Mouse (Mus musculus) forebrain, postnatal 0 days (tissue): Measurements from ENCODE around the gene Sult6b2. TPM values are rescaled to one million over a fixed set of nuclear protein-coding genes. Genes with fewer than 3 reads are reported as not detected.

ENCODE experiments used
- ATAC-seq: fragments of 200-750 bp; cut with Nextera tagmentation; 2 replicates; pipeline ENCODE4 v1.8.0; 2017; ENCODE audit warnings: mild to moderate bottlenecking, moderate library complexity
- DNase-seq: peaks from one replicate; pipeline ENCODE4 v3.0.0-alpha.2; 2015
- H3K27ac ChIP-seq: fragments of 300-500 bp; sonication (generic); 2 replicates; pipeline ENCODE4 v1.5.1; 2014; ENCODE audit warnings: low read depth, mild to moderate bottlenecking, antibody characterized with exemption, low read length, moderate library complexity, mixed read lengths
- H3K27me3 ChIP-seq: fragments of 300-500 bp; sonication (generic); 2 replicates; pipeline ENCODE4 v1.6.1; 2014; ENCODE audit warnings: mild to moderate bottlenecking, low read length, mixed read lengths; ENCODE audit not compliant: insufficient read depth
- H3K36me3 ChIP-seq: fragments of 300-500 bp; sonication (generic); 2 replicates; pipeline ENCODE4 v1.6.1; 2014; ENCODE audit warnings: mild to moderate bottlenecking, moderate library complexity; ENCODE audit not compliant: insufficient read depth
- H3K4me1 ChIP-seq: fragments of 300-500 bp; sonication (generic); 2 replicates; pipeline ENCODE4 v1.6.1; 2014; ENCODE audit warnings: antibody characterized with exemption; ENCODE audit not compliant: insufficient read depth
- H3K4me2 ChIP-seq: fragments of 300-500 bp; sonication (generic); 2 replicates; pipeline ENCODE4 v1.6.1; 2014; ENCODE audit warnings: low read depth, mild to moderate bottlenecking, moderate library complexity
- H3K4me3 ChIP-seq: fragments of 300-500 bp; sonication (generic); 2 replicates; pipeline ENCODE4 v1.5.1; 2014; ENCODE audit warnings: low read depth, low read length, mixed read lengths
- H3K9ac ChIP-seq: fragments of 300-500 bp; sonication (generic); 2 replicates; pipeline ENCODE4 v1.6.1; 2014; ENCODE audit warnings: mild to moderate bottlenecking
- H3K9me3 ChIP-seq: fragments of 300-500 bp; sonication (generic); 2 replicates; pipeline ENCODE4 v1.6.1; 2016; ENCODE audit warnings: low read length
- CTCF ChIP-seq: sonication (generic); IDR thresholded peaks from 2 replicates; pipeline ENCODE4 v1.5.1; 2016; ENCODE audit warnings: antibody characterized with exemption, control low read depth, low read depth
- WGBS: fragments of 180-500 bp; shearing (Covaris S2); extraction: QIAGEN DNeasy Blood & Tissue Kit; methylation state at CpG from one replicate; pipeline ENCODE4 v1.1.7; 2014; 5-methylcytosine and 5-hydroxymethylcytosine counted together
- polyA plus RNA-seq: library from polyadenylated mRNA; unstranded; fragments of >200 nt; fragmentation: Nextera tagmentation; extraction: Ambion mirVana; gene quantifications from 2 replicates; pipeline ENCODE4 v1.2.1, GENCODE M21; 2015
- total RNA-seq: library from RNA; depleted of rRNA; stranded (reverse); fragments of >200 nt; gene quantifications from 2 replicates; pipeline ENCODE4 v1.2.3, GENCODE M21; 2014

Gene Sult6b2
- total and polyA plus RNA-seq, 2 experiments from 2014 or later: 0.05 to 0.12 TPM

DNA sequence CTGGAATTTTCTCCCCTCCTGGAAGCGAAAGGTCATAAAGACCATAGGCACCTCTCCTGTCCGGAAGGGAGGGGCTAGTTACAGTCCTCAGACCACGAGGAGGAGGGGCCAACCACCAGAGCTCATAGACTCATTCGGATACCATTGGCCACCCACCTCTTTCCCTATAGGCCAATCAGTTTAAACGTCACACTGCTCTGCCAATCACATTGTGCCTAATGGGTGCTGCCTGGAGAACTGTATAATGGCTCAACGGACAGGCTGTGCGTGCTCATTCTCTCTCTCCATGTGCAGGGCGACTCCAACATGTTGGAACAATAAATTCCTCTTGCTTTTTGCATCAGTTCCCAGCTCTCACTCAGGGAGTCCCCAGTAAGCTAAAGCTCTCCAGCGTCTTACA, 52.9 kb downstream of the Sult6b2 start:
- no peak overlapping the region for H3K4me2 ChIP-seq
- H3K9me3 ChIP-seq: no peaks in the 10 kb centered on the region
- no peaks in the 10 kb centered on the region for H3K4me1 ChIP-seq
- H3K27me3 ChIP-seq: no peaks in the 10 kb centered on the region
- TF ChIP-seq CTCF: no peak
- H3K9ac ChIP-seq: no peak overlapping the region
- no peak for DNase-seq
- no peak overlapping the region for H3K4me3 ChIP-seq
- WGBS: 59% methylated on average over 9 of the region's 9 CpGs
- ATAC-seq: peak; percentile 56
- no peaks in the 10 kb centered on the region for H3K36me3 ChIP-seq
- no peak overlapping the region for H3K27ac ChIP-seq

GRCm38 (mm10) chr6:142748057-142748708, 56.1 kb downstream of the Sult6b2 start:
- 61% methylated on average over 8 of the region's 8 CpGs for WGBS
- Histone ChIP-seq H3K27ac (no peak overlapping the region), H3K27me3 (no peaks in the 10 kb centered on the region), H3K9me3 (no peaks in the 10 kb centered on the region), H3K4me2 (no peak overlapping the region), H3K36me3 (no peaks in the 10 kb centered on the region), H3K4me3 (no peak overlapping the region), H3K4me1 (no peaks in the 10 kb centered on the region), H3K9ac (no peak overlapping the region)
- ATAC-seq: no peak
- DNase-seq: peak; percentile 20
- no peak for TF ChIP-seq CTCF

GRCm38 (mm10) chr6:142747165-142747564, 57.1 kb downstream of the Sult6b2 start:
- ATAC-seq: no peak
- Histone ChIP-seq H3K9ac (no peak overlapping the region), H3K27ac (no peak overlapping the region), H3K36me3 (no peaks in the 10 kb centered on the region), H3K9me3 (no peaks in the 10 kb centered on the region), H3K4me3 (no peak overlapping the region), H3K27me3 (no peaks in the 10 kb centered on the region), H3K4me1 (no peaks in the 10 kb centered on the region), H3K4me2 (no peak overlapping the region)
- WGBS: 74% methylated on average over 2 of the region's 2 CpGs
- no peak for TF ChIP-seq CTCF
- no peak for DNase-seq

- Histone ChIP-seq H3K4me3 (no peak overlapping the region), H3K4me1 (no peaks in the 10 kb centered on the region), H3K9ac (no peak overlapping the region), H3K36me3 (no peaks in the 10 kb centered on the region), H3K4me2 (no peak overlapping the region), H3K27me3 (no peaks in the 10 kb centered on the region), H3K27ac (no peak overlapping the region), H3K9me3 (no peaks in the 10 kb centered on the region)
- 76% methylated on average over 7 of the region's 7 CpGs for WGBS
- ATAC-seq (no peak), DNase-seq (no peak)
- no peak for TF ChIP-seq CTCF
Measured at GRCm38 (mm10) chr6:142746765-142747164, 57.5 kb downstream of the Sult6b2 start.

DNA sequence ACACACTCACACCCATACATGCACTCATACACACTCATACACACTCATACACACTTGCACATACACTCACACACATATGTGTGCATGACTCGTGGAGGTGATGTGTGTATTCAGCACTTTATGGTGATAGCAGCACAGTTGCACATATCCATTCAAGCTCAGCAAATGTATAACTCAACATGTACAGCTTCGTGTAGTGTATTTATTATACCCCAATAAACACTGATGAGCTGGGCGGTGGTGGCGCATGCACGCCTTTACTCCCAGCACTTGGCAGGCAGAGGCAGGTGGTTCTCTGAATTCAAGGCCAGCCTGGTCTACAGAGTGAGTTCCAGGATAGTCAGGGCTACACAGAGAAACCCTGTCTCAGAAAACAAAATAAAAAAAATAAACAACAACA, 58.8 kb downstream of the Sult6b2 start:
- Histone ChIP-seq H3K4me2 (no peak overlapping the region), H3K4me1 (no peaks in the 10 kb centered on the region), H3K9me3 (no peaks in the 10 kb centered on the region), H3K27ac (no peak overlapping the region), H3K36me3 (no peaks in the 10 kb centered on the region), H3K27me3 (no peaks in the 10 kb centered on the region), H3K9ac (no peak overlapping the region), H3K4me3 (no peak overlapping the region)
- WGBS: 95% methylated on average over 5 of the region's 5 CpGs
- ATAC-seq (no peak), DNase-seq (no peak)
- no peak for TF ChIP-seq CTCF

GRCm38 (mm10) chr6:142743193-142743592, 61.1 kb downstream of the Sult6b2 start:
- no peaks in the 10 kb centered on the region for H3K9me3 ChIP-seq
- H3K9ac ChIP-seq: no peak overlapping the region
- H3K27me3 ChIP-seq: no peaks in the 10 kb centered on the region
- no peaks in the 10 kb centered on the region for H3K4me1 ChIP-seq
- H3K4me2 ChIP-seq: no peak overlapping the region
- H3K36me3 ChIP-seq: no peaks in the 10 kb centered on the region
- no peak for ATAC-seq
- WGBS: 49% methylated on average over 4 of the region's 4 CpGs
- H3K27ac ChIP-seq: no peak overlapping the region
- no peak overlapping the region for H3K4me3 ChIP-seq
- DNase-seq: no peak
- TF ChIP-seq CTCF: no peak

DNA sequence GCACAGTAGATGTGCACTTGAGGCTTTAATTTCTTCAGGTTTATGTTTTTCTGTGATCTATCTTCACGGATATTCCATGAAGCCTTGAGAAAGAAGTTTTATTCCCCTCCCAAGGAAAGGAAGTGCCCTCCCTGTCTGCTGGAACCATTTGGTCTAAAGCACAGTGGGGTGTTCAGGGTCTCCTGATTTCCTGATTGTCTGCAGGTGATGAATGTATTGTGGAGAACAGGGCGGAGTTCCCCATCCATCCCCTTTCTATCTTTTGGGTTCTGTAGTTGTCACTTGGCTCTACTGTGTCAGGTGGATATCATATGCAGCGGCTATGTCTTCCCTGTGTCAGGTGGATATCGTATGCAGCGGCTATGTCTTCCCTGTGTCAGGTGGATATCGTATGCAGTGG, 62.5 kb downstream of the Sult6b2 start:
- no peak overlapping the region for H3K4me2 ChIP-seq
- no peaks in the 10 kb centered on the region for H3K36me3 ChIP-seq
- no peaks in the 10 kb centered on the region for H3K4me1 ChIP-seq
- H3K9ac ChIP-seq: no peak overlapping the region
- H3K27ac ChIP-seq: no peak overlapping the region
- no peaks in the 10 kb centered on the region for H3K9me3 ChIP-seq
- H3K27me3 ChIP-seq: no peaks in the 10 kb centered on the region
- TF ChIP-seq CTCF: no peak
- ATAC-seq (no peak), DNase-seq (no peak)
- WGBS: 92% methylated on average over 6 of the region's 6 CpGs
- no peak overlapping the region for H3K4me3 ChIP-seq
